Mouse (Mus musculus) B cell, adult 62 days (primary cell): ENCODE data around the gene Slco6c1. TPM values are rescaled to one million over a fixed set of nuclear protein-coding genes. Genes with fewer than 3 reads are reported as not detected.

Experiments
- total RNA-seq: library from RNA; stranded (reverse); gene quantifications from 4 replicates; pipeline ENCODE4 v1.2.4, GENCODE M21; 2023

Slco6c1 gene
- total RNA-seq = not detected in 4 replicates

GRCm38 (mm10) chr1:97128201-97128600, at the start of gene Slco6c1:
TSS of gene Slco6c1 (minus strand) at chr1:97128301.

